Mouse (Mus musculus) G1E (cell line): ENCODE results near the gene Kbtbd13.

Experiments used
- CTCF ChIP-seq: IDR thresholded peaks from 2 replicates; pipeline ENCODE4 v1.5.1; 2012; ENCODE audit warnings: low read depth, low read length, inconsistent platforms, mixed read lengths
- GATA1 ChIP-seq: IDR thresholded peaks from 2 replicates; pipeline ENCODE4 v1.6.1; 2012; ENCODE audit warnings: borderline replicate concordance, low read length, inconsistent platforms, mixed read lengths
- GATA2 ChIP-seq: IDR thresholded peaks from 2 replicates; pipeline ENCODE4 v1.6.1; 2012; ENCODE audit warnings: low read depth, low read length, inconsistent platforms, borderline replicate concordance
- POLR2AphosphoS5 ChIP-seq: IDR thresholded peaks from 2 replicates; pipeline ENCODE4 v1.6.1; 2012; ENCODE audit warnings: low read depth, low read length, inconsistent platforms; ENCODE audit not compliant: insufficient replicate concordance
- TAL1 ChIP-seq: conservative IDR thresholded peaks from 2 replicates; pipeline ENCODE4 v1.6.1; 2012; ENCODE audit warnings: low read depth, low read length, inconsistent platforms, mixed read lengths

DNA sequence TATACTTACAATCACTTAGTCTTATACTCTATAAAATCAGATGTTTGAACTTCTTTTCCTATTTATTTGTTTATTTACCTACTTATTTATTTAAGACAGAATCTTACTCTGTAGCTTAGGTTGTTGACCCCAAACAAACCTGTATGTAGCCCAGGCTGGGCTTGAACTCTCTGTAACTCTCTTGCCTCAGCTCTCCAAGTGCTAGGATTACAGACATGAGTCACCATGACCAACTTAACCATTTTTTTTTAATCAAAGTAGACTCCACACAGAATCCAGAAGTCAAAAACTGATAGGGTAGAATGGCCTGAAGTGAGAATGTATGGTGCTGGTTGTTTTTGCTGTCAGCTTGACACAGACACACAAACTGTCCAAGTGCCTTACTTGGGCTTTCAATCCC is 38.9 kb upstream of the Kbtbd13 start:
- TF ChIP-seq CTCF (no peak), TAL1 (no peak), POLR2AphosphoS5 (no peak), GATA1 (no peak), GATA2 (no peak)
